Mouse (Mus musculus): Measurements from ENCODE around the gene Rimbp2.

- TF ChIP-seq POLR2A (IDR thresholded peaks at IDR 0.05; ENCODE audit: low read depth, low read length) (no peak), CTCF (IDR thresholded peaks at IDR 0.05; ENCODE audit: extremely low read depth, insufficient read depth, insufficient read length, insufficient replicate concordance) (no peak)
These were observed 49.2 kb downstream of the Rimbp2 start for GRCm38 (mm10) chr5:128904113-128904512.

Measured in spleen, adult 2 months (tissue).